Mouse (Mus musculus): ENCODE measurements around the gene Vmn1r223. TPM values are rescaled to one million over a fixed set of nuclear protein-coding genes. Genes with fewer than 3 reads are reported as not detected.

Vmn1r223 gene
- polyA plus RNA-seq, 1 experiment: not detected

- no peaks in the 10 kb centered on the region for H3K4me1 ChIP-seq (ENCODE audit: control insufficient read depth, insufficient read depth, insufficient read length, low read length)
- H3K27ac ChIP-seq (replicated peaks; ENCODE audit: low read depth, low read length): no peak overlapping the region
- no peak overlapping the region for H3K4me3 ChIP-seq (ENCODE audit: insufficient read depth, low read depth, low read length)
These were observed 50.8 kb downstream of the Vmn1r223 start for GRCm38 (mm10) chr13:23297737-23298136.

- Histone ChIP-seq H3K4me1 (ENCODE audit: control insufficient read depth, insufficient read depth, insufficient read length, low read length) (no peaks in the 10 kb centered on the region), H3K4me3 (ENCODE audit: insufficient read depth, low read depth, low read length) (no peak overlapping the region), H3K27ac (replicated peaks; ENCODE audit: low read depth, low read length) (no peak overlapping the region)
These were observed 51.7 kb downstream of the Vmn1r223 start for GRCm38 (mm10) chr13:23298445-23299232.

GRCm38 (mm10) chr13:23299276-23299998 is 52.5 kb downstream of the Vmn1r223 start:
- Histone ChIP-seq H3K27ac (replicated peaks; ENCODE audit: low read depth, low read length) (no peak overlapping the region), H3K4me1 (ENCODE audit: control insufficient read depth, insufficient read depth, insufficient read length, low read length) (no peaks in the 10 kb centered on the region), H3K4me3 (ENCODE audit: insufficient read depth, low read depth, low read length) (peak overlapping the region; percentile 28; the same call in 1 of the 2 replicates)

GRCm38 (mm10) chr13:23299999-23300341 is 53.0 kb downstream of the Vmn1r223 start:
- H3K4me3 ChIP-seq (ENCODE audit: insufficient read depth, low read depth, low read length): no peak overlapping the region
- H3K27ac ChIP-seq (replicated peaks; ENCODE audit: low read depth, low read length): no peak overlapping the region
- no peaks in the 10 kb centered on the region for H3K4me1 ChIP-seq (ENCODE audit: control insufficient read depth, insufficient read depth, insufficient read length, low read length)

Other genes with a start within 250 kb of the Vmn1r223 start
- gene Vmn1r213, start 239.5 kb upstream of the Vmn1r223 start, polyA plus RNA-seq (2012; ENCODE audit: insufficient read depth, insufficient read length, missing spikeins): not detected in 2 replicates
- not detected in 2 replicates for gene Vmn1r214, start 216.7 kb upstream of the Vmn1r223 start, polyA plus RNA-seq (2012; ENCODE audit: insufficient read depth, insufficient read length, missing spikeins)
- not detected in 2 replicates for gene Vmn1r215, start 179.1 kb upstream of the Vmn1r223 start, polyA plus RNA-seq (2012; ENCODE audit: insufficient read depth, insufficient read length, missing spikeins)
- not detected in 2 replicates for gene Vmn1r217, start 128.9 kb upstream of the Vmn1r223 start, polyA plus RNA-seq (2012; ENCODE audit: insufficient read depth, insufficient read length, missing spikeins)
- gene Vmn1r218, start 114.0 kb upstream of the Vmn1r223 start, polyA plus RNA-seq (2012; ENCODE audit: insufficient read depth, insufficient read length, missing spikeins): not detected in 2 replicates
- not detected in 2 replicates for gene Vmn1r219, start 87.8 kb upstream of the Vmn1r223 start, polyA plus RNA-seq (2012; ENCODE audit: insufficient read depth, insufficient read length, missing spikeins)
- not detected in 2 replicates for gene Vmn1r220, start 59.2 kb upstream of the Vmn1r223 start, polyA plus RNA-seq (2012; ENCODE audit: insufficient read depth, insufficient read length, missing spikeins)
- gene Vmn1r221, start 33.0 kb upstream of the Vmn1r223 start, polyA plus RNA-seq (2012; ENCODE audit: insufficient read depth, insufficient read length, missing spikeins): not detected in 2 replicates
- gene Vmn1r222, start 11.2 kb upstream of the Vmn1r223 start, polyA plus RNA-seq (2012; ENCODE audit: insufficient read depth, insufficient read length, missing spikeins): not detected in 2 replicates
- 10.1 and 12.5 TPM in 2 replicates for gene Zfp322a, start 122.1 kb downstream of the Vmn1r223 start, polyA plus RNA-seq (2012; ENCODE audit: insufficient read depth, insufficient read length, missing spikeins)
- 4.4 and 5.0 TPM in 2 replicates for gene Abt1, start 176.7 kb downstream of the Vmn1r223 start, polyA plus RNA-seq (2012; ENCODE audit: insufficient read depth, insufficient read length, missing spikeins)
- not detected in 2 replicates for gene Btn1a1, start 218.8 kb downstream of the Vmn1r223 start, polyA plus RNA-seq (2012; ENCODE audit: insufficient read depth, insufficient read length, missing spikeins)
- not detected in 2 replicates for gene Btn2a2, start 241.7 kb downstream of the Vmn1r223 start, polyA plus RNA-seq (2012; ENCODE audit: insufficient read depth, insufficient read length, missing spikeins)

All from brown adipose tissue, adult 24 weeks (tissue).